Mouse (Mus musculus): Measurements from ENCODE around the gene Tmtc2. TPM values are rescaled to one million over a fixed set of nuclear protein-coding genes. Genes with fewer than 3 reads are reported as not detected.

Tmtc2 gene
- total and polyA plus RNA-seq, 2 experiments from 2014 or later = 7.6 to 19.3 TPM

DNA sequence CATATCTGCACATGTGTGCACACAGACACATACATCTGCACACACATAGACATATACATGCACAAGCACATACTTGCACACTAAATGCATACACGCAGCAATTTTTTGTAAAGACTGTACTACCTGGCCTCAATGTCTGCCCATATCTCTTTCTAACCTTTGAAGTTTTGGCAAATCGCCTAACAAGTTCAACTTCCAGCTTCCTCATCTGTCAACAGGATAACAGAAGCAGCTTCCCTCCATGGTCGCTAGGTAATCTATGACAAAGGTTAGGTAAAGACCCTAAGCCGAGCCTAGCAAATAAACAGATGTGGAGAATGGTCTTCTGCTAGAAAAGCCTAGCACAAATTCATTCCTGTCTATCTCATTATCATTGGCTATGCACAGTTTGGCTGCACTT lies 37.3 kb downstream of the Tmtc2 start:
- no peak for DNase-seq (ENCODE audit: low spot score)
- WGBS = 92% methylated on average over 4 of the region's 4 CpGs
- Histone ChIP-seq H3K4me1 (ENCODE audit: insufficient read depth, low read length) (no peaks in the 10 kb centered on the region), H3K9me3 (ENCODE audit: low read length) (no peaks in the 10 kb centered on the region), H3K4me3 (ENCODE audit: low read length) (no peak overlapping the region), H3K4me2 (ENCODE audit: low read depth, low read length) (no peak overlapping the region), H3K36me3 (ENCODE audit: insufficient read depth, low read length) (no peaks in the 10 kb centered on the region), H3K9ac (replicated peaks; ENCODE audit: low read length) (no peak overlapping the region), H3K27ac (no peak overlapping the region), H3K27me3 (ENCODE audit: insufficient read depth, low read length) (no peaks in the 10 kb centered on the region)
- TF ChIP-seq CTCF (IDR thresholded peaks at IDR 0.05; ENCODE audit: low read depth) = no peak
- ATAC-seq = no peak

GRCm38 (mm10) chr10:105535848-105536247 lies 38.4 kb downstream of the Tmtc2 start:
- Histone ChIP-seq H3K9ac (replicated peaks; ENCODE audit: low read length) (no peak overlapping the region), H3K4me1 (ENCODE audit: insufficient read depth, low read length) (no peaks in the 10 kb centered on the region), H3K4me2 (ENCODE audit: low read depth, low read length) (no peak overlapping the region), H3K9me3 (ENCODE audit: low read length) (no peaks in the 10 kb centered on the region), H3K4me3 (ENCODE audit: low read length) (no peak overlapping the region), H3K36me3 (ENCODE audit: insufficient read depth, low read length) (no peaks in the 10 kb centered on the region), H3K27me3 (ENCODE audit: insufficient read depth, low read length) (no peaks in the 10 kb centered on the region), H3K27ac (no peak overlapping the region)
- ATAC-seq (no peak), DNase-seq (ENCODE audit: low spot score) (no peak)
- no peak for TF ChIP-seq CTCF (IDR thresholded peaks at IDR 0.05; ENCODE audit: low read depth)

- Histone ChIP-seq H3K4me3 (ENCODE audit: low read length) (no peak overlapping the region), H3K4me1 (ENCODE audit: insufficient read depth, low read length) (no peaks in the 10 kb centered on the region), H3K36me3 (ENCODE audit: insufficient read depth, low read length) (no peaks in the 10 kb centered on the region), H3K27me3 (ENCODE audit: insufficient read depth, low read length) (no peaks in the 10 kb centered on the region), H3K9ac (replicated peaks; ENCODE audit: low read length) (no peak overlapping the region), H3K27ac (no peak overlapping the region), H3K4me2 (ENCODE audit: low read depth, low read length) (no peak overlapping the region), H3K9me3 (ENCODE audit: low read length) (no peaks in the 10 kb centered on the region)
- TF ChIP-seq CTCF (IDR thresholded peaks at IDR 0.05; ENCODE audit: low read depth) = no peak
- ATAC-seq (no peak), DNase-seq (ENCODE audit: low spot score) (no peak)
- WGBS = 82% methylated on average over 7 of the region's 7 CpGs
Measured at GRCm38 (mm10) chr10:105532747-105533146, 41.5 kb downstream of the Tmtc2 start.

DNA sequence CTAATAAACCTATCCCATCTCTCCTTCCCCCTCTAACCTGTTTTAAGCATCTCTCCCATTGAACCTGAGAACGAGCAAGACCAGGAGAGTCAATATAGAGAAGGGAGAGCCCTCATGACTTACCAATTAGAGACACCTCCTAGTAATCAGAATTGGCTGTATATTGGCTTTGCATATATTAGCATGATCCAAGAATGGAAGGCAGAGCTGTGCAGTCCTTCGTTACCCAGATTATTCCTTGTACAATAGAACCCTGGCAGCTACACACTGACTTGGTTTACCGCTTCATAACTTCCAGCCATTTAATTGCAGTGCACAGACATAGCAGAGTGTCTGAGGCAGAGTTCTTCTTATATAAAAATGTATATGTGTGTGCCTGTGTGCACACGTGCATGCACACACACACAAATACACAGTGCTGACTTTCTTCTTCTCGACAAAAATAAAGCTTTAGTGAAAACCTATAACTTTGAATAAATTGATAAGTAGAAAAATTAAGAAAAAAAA lies 42.2 kb downstream of the Tmtc2 start:
- H3K9ac ChIP-seq (replicated peaks; ENCODE audit: low read length) = no peak overlapping the region
- TF ChIP-seq CTCF (IDR thresholded peaks at IDR 0.05; ENCODE audit: low read depth) = no peak
- WGBS = 89% methylated on average over 5 of the region's 5 CpGs
- DNase-seq (ENCODE audit: low spot score) (no peak), ATAC-seq (no peak)
- H3K27me3 ChIP-seq (ENCODE audit: insufficient read depth, low read length) = no peaks in the 10 kb centered on the region
- H3K36me3 ChIP-seq (ENCODE audit: insufficient read depth, low read length) = no peaks in the 10 kb centered on the region
- H3K9me3 ChIP-seq (ENCODE audit: low read length) = no peaks in the 10 kb centered on the region
- no peaks in the 10 kb centered on the region for H3K4me1 ChIP-seq (ENCODE audit: insufficient read depth, low read length)
- no peak overlapping the region for H3K27ac ChIP-seq
- H3K4me2 ChIP-seq (ENCODE audit: low read depth, low read length) = no peak overlapping the region
- no peak overlapping the region for H3K4me3 ChIP-seq (ENCODE audit: low read length)

DNA sequence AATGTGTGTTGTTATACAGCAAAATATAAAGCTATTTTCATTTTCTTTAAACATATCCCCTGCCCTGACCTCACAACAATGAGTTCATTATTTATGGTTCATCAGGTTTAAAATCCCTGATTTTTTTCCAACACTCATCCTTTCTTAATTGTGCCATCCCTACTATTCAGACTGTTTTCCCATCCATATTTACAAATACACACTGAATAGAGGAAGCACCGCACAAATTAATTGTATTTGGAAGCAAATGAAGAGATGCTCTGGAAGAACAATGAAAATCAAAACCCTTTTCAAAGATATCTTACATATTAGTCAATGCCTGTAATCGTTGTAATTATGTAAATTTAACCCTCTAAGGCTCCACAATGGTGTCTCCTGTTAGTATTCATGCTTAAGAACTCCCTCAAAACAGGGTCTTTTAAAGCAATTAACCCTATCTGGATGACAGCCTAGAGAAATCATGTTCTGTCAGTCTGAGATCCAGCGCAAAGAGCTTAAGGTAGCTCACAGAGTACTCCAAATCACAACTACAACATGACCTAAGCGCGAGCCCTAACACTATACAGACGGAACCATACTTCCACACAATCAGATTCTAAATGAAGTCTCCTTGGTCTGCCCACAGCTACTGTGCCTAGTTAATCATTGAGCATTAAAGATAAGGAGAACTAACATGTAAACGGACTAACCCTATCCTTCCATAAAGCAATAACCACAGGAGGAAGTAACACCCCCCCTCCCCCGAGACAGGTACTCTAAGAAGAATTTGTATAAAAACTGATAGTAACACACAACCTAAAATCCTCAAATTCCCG lies 43.0 kb downstream of the Tmtc2 start:
- TF ChIP-seq CTCF (IDR thresholded peaks at IDR 0.05; ENCODE audit: low read depth) = no peak
- H3K9ac ChIP-seq (replicated peaks; ENCODE audit: low read length) = no peak overlapping the region
- 68% methylated on average over 9 of the region's 9 CpGs for WGBS
- H3K27ac ChIP-seq = no peak overlapping the region
- DNase-seq (ENCODE audit: low spot score) = no peak
- H3K36me3 ChIP-seq (ENCODE audit: insufficient read depth, low read length) = no peaks in the 10 kb centered on the region
- no peaks in the 10 kb centered on the region for H3K9me3 ChIP-seq (ENCODE audit: low read length)
- H3K4me1 ChIP-seq (ENCODE audit: insufficient read depth, low read length) = no peaks in the 10 kb centered on the region
- H3K4me2 ChIP-seq (ENCODE audit: low read depth, low read length) = no peak overlapping the region
- no peak overlapping the region for H3K4me3 ChIP-seq (ENCODE audit: low read length)
- no peak for ATAC-seq
- no peaks in the 10 kb centered on the region for H3K27me3 ChIP-seq (ENCODE audit: insufficient read depth, low read length)

- no peak overlapping the region for H3K4me2 ChIP-seq (ENCODE audit: low read depth, low read length)
- no peak overlapping the region for H3K4me3 ChIP-seq (ENCODE audit: low read length)
- no peak overlapping the region for H3K9ac ChIP-seq (replicated peaks; ENCODE audit: low read length)
- no peaks in the 10 kb centered on the region for H3K27me3 ChIP-seq (ENCODE audit: insufficient read depth, low read length)
- DNase-seq (ENCODE audit: low spot score) (no peak), ATAC-seq (0 out of 2 replicates have a peak, but pooled peaks have one; percentile 15)
- TF ChIP-seq CTCF (IDR thresholded peaks at IDR 0.05; ENCODE audit: low read depth) = no peak
- 62% methylated on average over 8 of the region's 8 CpGs for WGBS
- H3K9me3 ChIP-seq (ENCODE audit: low read length) = no peaks in the 10 kb centered on the region
- no peaks in the 10 kb centered on the region for H3K4me1 ChIP-seq (ENCODE audit: insufficient read depth, low read length)
- no peak overlapping the region for H3K27ac ChIP-seq
- no peaks in the 10 kb centered on the region for H3K36me3 ChIP-seq (ENCODE audit: insufficient read depth, low read length)
Measured at GRCm38 (mm10) chr10:105523405-105524088, 50.7 kb downstream of the Tmtc2 start.

DNA sequence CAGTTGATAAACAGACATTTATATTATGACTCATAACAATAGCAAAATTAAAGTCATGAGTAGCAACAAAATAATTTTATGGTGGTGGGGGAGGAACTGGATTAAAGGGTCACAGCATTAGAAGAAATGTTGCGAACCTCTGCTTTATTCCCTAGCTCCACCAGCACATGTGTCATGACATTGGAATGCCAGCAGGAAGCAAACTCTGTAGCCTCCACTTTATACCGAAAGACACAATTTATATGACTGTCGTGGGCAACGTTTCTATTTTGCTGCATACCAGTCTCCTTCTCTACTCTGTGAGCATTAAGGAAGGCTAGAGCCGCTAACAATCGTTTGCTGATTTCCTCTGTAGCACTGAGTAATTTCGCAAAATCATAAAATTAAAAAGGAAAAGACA lies 51.8 kb downstream of the Tmtc2 start:
- ATAC-seq = no peak
- Histone ChIP-seq H3K27me3 (ENCODE audit: insufficient read depth, low read length) (no peaks in the 10 kb centered on the region), H3K9ac (replicated peaks; ENCODE audit: low read length) (no peak overlapping the region), H3K27ac (no peak overlapping the region), H3K4me1 (ENCODE audit: insufficient read depth, low read length) (no peaks in the 10 kb centered on the region), H3K9me3 (ENCODE audit: low read length) (no peaks in the 10 kb centered on the region), H3K4me3 (ENCODE audit: low read length) (no peak overlapping the region), H3K4me2 (ENCODE audit: low read depth, low read length) (no peak overlapping the region), H3K36me3 (ENCODE audit: insufficient read depth, low read length) (no peaks in the 10 kb centered on the region)
- DNase-seq (ENCODE audit: low spot score) = no peak
- TF ChIP-seq CTCF (IDR thresholded peaks at IDR 0.05; ENCODE audit: low read depth) = no peak
- 76% methylated on average over 7 of the region's 7 CpGs for WGBS
